Mouse (Mus musculus): ENCODE results near the gene Icam1.

DNA sequence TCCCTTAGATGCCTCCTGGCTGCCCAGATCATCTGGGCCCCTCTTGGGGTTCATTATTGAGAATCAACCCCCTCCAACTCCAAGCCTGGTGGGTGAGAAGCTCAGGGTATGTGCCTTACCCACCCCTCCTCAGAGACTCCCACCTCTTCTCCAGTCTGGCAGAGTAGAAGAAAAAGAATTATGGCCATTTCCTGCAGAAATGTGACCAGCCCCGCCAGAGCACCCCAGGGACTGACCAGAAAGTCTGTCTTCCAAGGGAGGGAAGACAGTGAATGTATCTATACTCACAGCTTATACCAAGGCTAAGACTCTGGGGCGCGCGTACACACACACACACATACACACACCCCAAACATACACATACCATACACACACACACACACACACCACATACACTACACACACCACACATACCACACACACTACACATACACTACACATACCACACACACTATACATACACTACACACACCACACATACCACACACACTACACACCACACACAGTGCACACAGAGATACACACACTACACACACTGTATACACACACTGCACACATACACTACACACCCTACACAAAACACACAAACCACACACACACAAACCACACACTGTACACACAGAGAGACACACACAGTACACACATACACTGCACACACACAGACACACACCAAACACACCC is 42.6 kb upstream of the Icam1 start:
- TF ChIP-seq CTCF (IDR thresholded peaks at IDR 0.05; ENCODE audit: low read depth): no peak
- no peak for TF ChIP-seq EP300 (optimal IDR thresholded peaks at IDR 0.05)

All from stomach, postnatal 0 days (tissue).